In the genomic region with DNA sequence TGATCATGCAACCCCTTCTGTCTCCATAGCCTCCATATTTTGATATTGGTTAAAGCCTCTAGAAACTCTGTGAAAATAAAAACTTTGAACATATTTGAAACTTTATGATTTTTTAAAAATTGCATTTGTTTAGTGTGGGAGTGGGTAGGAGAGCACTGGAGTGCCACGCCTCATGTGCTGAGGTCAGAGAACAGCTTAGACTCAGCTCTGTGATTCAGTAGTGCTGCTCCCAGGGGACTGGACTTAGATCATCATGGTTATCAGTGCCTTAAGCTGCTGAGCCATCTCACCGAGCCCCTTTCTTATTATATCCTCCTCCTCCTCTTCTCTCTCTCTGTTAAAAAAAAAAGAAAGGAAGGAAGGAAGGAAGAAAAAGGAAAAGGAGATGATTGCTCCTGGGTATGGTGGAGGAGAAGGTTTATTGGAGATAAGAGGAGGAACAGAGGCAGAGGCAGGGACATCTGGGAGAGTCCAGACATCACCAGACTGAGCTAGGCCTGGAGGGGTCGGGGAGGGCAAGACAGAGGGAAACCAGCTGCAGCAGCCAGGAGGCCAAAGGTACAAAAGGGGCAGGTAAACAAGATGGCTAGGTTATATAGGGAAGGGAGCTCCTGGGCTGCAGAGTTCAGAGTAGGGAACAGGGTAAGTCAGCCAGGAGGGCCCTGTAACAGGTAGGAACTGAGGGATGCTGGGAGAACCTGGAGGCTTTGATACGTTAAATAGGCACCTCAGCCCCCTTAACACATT, we compare ENCODE assay signal across 17 mouse cellular contexts. TPM values are rescaled to one million over a fixed set of nuclear protein-coding genes. Genes with fewer than 3 reads are reported as not detected.
DNase-seq lines count a peak whose midpoint lies in the region.
"Had no signal": no experiment of that assay in that cellular context is flagged by ENCODE, and none has a peak within 500 bp of the region (broad histone marks: within the 10 kb centered on the region; RNA-seq: fewer than 3 reads in every experiment).

No protein-coding gene starts in this region.

- peak; percentile 55 to 62 for DNase-seq in spleen, postnatal 36 days (ENCODE audit: low spot score in 2 of 2)
- DNase-seq in spleen, adult 18-20 months, result no peak
- peak; percentile 18 for DNase-seq in gastrocnemius, postnatal 10 days
- peak; percentile 63 for DNase-seq in skeletal muscle tissue, adult 2 months (ENCODE audit: low read depth, low spot score)
- no peak for DNase-seq in kidney, adult 9 months
- no peak for DNase-seq in thymus, adult 18-20 months
- DNase-seq in left cerebral cortex, postnatal 10 days (ENCODE audit: extremely low spot score in 1 of 2, low spot score in 2 of 2), result no peak
- DNase-seq: adrenal gland, adult 2 months; cerebellum, adult 11 months; cerebellum, adult 9-11 months; kidney, adult 18-20 months; kidney, postnatal 14 days; liver; right cerebral cortex, adult 18-20 months; right cerebral cortex, postnatal 4 days; thymus, postnatal 14 days had no signal

- intact Hi-C loops in left cerebral cortex, postnatal 10 days (cut with DNase I), result loop anchor here (2.0 kb wide), 1 partner anchor 50 kb away; no protein-coding TSS in a partner anchor

RNA-seq across cellular contexts. Expression of a gene that starts 42.7 kb away (rescaled TPM):
- total RNA-seq in gastrocnemius, postnatal 10 days (2021), result under 1 TPM; 0.45 to 0.54 TPM
- total RNA-seq in left cerebral cortex, postnatal 10 days (2021), result 1 to 10 TPM; 1.4 to 1.6 TPM
- total RNA-seq: layer of hippocampus, adult 18-20 months had no signal

RNA-seq across cellular contexts. Expression of a gene that starts 43.0 kb away (rescaled TPM):
- 10 to 100 TPM; 42.5 to 52.1 TPM for total RNA-seq in gastrocnemius, postnatal 10 days (2021)
- 10 to 100 TPM; 61.6 to 62.8 TPM for total RNA-seq in left cerebral cortex, postnatal 10 days (2021)

RNA-seq across cellular contexts. Expression of a gene that starts 58.0 kb away (rescaled TPM):
- 10 to 100 TPM; 21.3 to 23.4 TPM for total RNA-seq in gastrocnemius, postnatal 10 days (2021)
- total RNA-seq in left cerebral cortex, postnatal 10 days (2021), result 10 to 100 TPM; 38.2 to 40.8 TPM

Comparison
In these comparisons a context has a peak if more than half of its experiments do, and no peak if none do; other contexts are left out.
1. DNase-seq: peak in spleen, postnatal 36 days (2 of 2), gastrocnemius, postnatal 10 days (single experiment) and skeletal muscle tissue, adult 2 months (single experiment); none in spleen, adult 18-20 months (0 of 2), kidney, adult 9 months (single experiment), thymus, adult 18-20 months (0 of 2) and left cerebral cortex, postnatal 10 days (0 of 2).